Mouse (Mus musculus) kidney, adult 2 months (tissue): ENCODE results near the gene Fam199x.

Source experiments
- CTCF ChIP-seq: fragments of 200-500 bp; conservative IDR thresholded peaks from 2 replicates; pipeline ENCODE4 v1.5.1; 2011; ENCODE audit warnings: low read depth, mild to moderate bottlenecking, control low read depth, low read length, moderate library complexity, mixed read lengths; ENCODE audit not compliant: insufficient read depth, insufficient read length
- POLR2A ChIP-seq: fragments of 200-500 bp; IDR thresholded peaks from one replicate; pipeline ENCODE4 v1.6.1; 2011; ENCODE audit warnings: low read depth, low read length, control low read depth

DNA sequence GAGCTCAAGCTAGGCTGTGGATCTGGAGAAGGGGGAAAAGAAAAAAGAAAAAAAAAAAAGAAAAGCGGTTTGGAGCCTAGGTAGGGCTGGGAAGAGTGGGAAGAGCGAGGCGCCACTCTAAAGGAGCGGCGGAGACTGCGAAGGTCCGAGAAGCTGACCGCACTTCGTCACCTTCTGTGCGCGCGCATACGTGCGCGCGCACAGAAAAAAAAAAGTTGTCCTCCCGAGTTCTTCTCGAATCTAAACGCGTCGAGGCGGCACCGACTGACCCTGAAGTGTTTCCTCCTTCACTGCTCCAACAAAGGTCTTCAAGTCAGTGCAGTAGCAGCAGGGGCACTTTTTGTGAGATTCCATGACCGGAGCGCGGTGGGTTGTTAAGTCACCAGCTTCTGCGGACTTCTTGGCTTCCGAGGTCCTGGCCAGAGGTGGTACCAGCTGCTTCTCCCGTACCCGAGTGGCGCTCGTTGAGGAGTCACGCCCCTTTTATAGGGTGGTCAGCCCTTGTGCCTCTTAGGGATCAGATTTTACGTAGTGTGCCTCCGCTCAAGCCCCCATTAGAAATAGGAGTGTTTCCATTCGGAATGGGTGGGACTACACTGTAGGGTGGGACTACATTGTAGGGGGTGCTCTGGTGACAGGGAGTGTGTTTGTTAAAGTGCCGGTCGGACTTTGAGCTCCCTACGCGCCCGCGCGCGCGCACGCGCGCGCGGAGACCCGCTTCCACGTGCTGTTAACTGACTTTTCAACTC is 70.5 kb downstream of the Fam199x start:
- TF ChIP-seq POLR2A = no peak
- TF ChIP-seq CTCF = no peak
